Mouse (Mus musculus): ENCODE data around the gene Rimbp2.

GRCm38 (mm10) chr5:128843982-128844381 lies 109.3 kb downstream of the Rimbp2 start:
- no peak for TF ChIP-seq GATA1 (IDR thresholded peaks at IDR 0.05; ENCODE audit: low read length)
- TF ChIP-seq TAL1 (IDR thresholded peaks at IDR 0.05; ENCODE audit: low read length), result no peak
